Mouse (Mus musculus): ENCODE measurements around the gene Ldlrad1.

GRCm38 (mm10) chr4:107238253-107238652 lies 29.3 kb downstream of the Ldlrad1 start:
- TF ChIP-seq POLR2A (IDR thresholded peaks at IDR 0.05; ENCODE audit: extremely low read depth, insufficient read depth, low read length) = no peak
- TF ChIP-seq CTCF (IDR thresholded peaks at IDR 0.05; ENCODE audit: low read depth, low read length) = no peak

Data from liver, adult 2 months (tissue).